Mouse (Mus musculus): Measurements from ENCODE around the gene Klf15.

DNA sequence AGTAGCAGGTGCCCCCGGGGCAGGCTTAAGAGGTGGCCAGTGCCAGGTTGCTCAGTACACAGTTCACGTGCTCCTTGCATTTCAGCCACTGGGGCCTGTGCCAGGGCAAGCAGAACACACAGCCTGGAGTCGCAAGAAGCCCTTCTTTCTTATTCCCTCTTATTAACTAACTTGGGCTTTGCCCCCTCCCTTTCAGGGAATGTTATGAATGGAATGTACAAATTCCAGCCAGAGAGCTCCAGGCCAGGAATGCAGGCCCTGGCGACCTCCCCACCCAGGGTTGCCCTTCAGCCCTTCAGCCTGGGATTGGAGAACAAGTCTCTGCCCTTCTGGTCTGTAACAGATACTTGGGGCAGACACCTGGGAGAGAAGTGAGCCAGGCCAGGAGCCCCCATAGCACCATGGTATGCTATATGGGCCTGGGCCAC is 45.8 kb downstream of the Klf15 start:
- TF ChIP-seq CTCF (IDR thresholded peaks at IDR 0.05; ENCODE audit: borderline replicate concordance, insufficient read depth, low read depth, low read length) = no peak
- no peak for TF ChIP-seq POLR2A (IDR thresholded peaks at IDR 0.05; ENCODE audit: borderline replicate concordance, insufficient read depth, low read length)

Measured in cerebellum, adult 2 months (tissue).